13 mouse cellular contexts compared by ENCODE assay signal in genomic region chr16:5431689-5432088, GRCm38 (mm10).
DNase-seq lines count a peak whose midpoint lies in the region; ATAC-seq lines count a peak whose summit lies in the region.
"Had no signal": no experiment of that assay in that cellular context is flagged by ENCODE, and none has a peak within 500 bp of the region (broad histone marks: within the 10 kb centered on the region; RNA-seq: fewer than 3 reads in every experiment).

No protein-coding gene starts in this region.

- 57% methylated on average over 5 of the region's 5 CpGs for WGBS in heart, embryonic 12.5 days
- 82% methylated on average over 5 of the region's 5 CpGs for WGBS in forebrain, embryonic 14.5 days

- 0 out of 2 replicates have a peak overlapping the region, but pooled peaks have one; percentile 8 for H3K9ac ChIP-seq in heart, embryonic 12.5 days
- no peak overlapping the region for H3K9ac ChIP-seq in forebrain, embryonic 14.5 days (ENCODE audit: low read length)
- H3K9ac ChIP-seq: embryonic facial prominence, embryonic 15.5 days; hindbrain, embryonic 15.5 days; limb, embryonic 12.5 days had no signal

- no peak; the same call in 1 of the 2 replicates for ATAC-seq in heart, embryonic 12.5 days (ENCODE audit: insufficient number of reproducible peaks, low FRiP score)
- no peak for ATAC-seq in forebrain, embryonic 14.5 days

- H3K4me1 ChIP-seq in heart, embryonic 12.5 days (replicated peaks), result peaks cover 22% of the 10 kb centered on the region
- no peaks in the 10 kb centered on the region for H3K4me1 ChIP-seq in forebrain, embryonic 14.5 days (ENCODE audit: control insufficient read depth, insufficient read depth, low read length)
- H3K4me1 ChIP-seq: embryonic facial prominence, embryonic 15.5 days; hindbrain, embryonic 15.5 days; limb, embryonic 12.5 days had no signal

- H3K9me3 ChIP-seq in heart, embryonic 12.5 days (replicated peaks), result no peaks in the 10 kb centered on the region
- H3K9me3 ChIP-seq in forebrain, embryonic 14.5 days (replicated peaks; ENCODE audit: control insufficient read depth, low read length), result no peaks in the 10 kb centered on the region
- H3K9me3 ChIP-seq: embryonic facial prominence, embryonic 15.5 days; hindbrain, embryonic 15.5 days; limb, embryonic 12.5 days had no signal

- H3K4me3 ChIP-seq in heart, embryonic 12.5 days, result peak overlapping the region; percentile 25
- H3K4me3 ChIP-seq in forebrain, embryonic 14.5 days (ENCODE audit: low read depth, low read length), result no peak overlapping the region
- H3K4me3 ChIP-seq: embryonic facial prominence, embryonic 15.5 days; hindbrain, embryonic 15.5 days; limb, embryonic 12.5 days had no signal

- H3K4me2 ChIP-seq in heart, embryonic 12.5 days, result peak overlapping the region; percentile 57
- no peak overlapping the region for H3K4me2 ChIP-seq in forebrain, embryonic 14.5 days (ENCODE audit: low read length)
- H3K4me2 ChIP-seq: embryonic facial prominence, embryonic 15.5 days; hindbrain, embryonic 15.5 days; limb, embryonic 12.5 days had no signal

- H3K36me3 ChIP-seq in heart, embryonic 12.5 days, result no peaks in the 10 kb centered on the region
- no peaks in the 10 kb centered on the region for H3K36me3 ChIP-seq in forebrain, embryonic 14.5 days (ENCODE audit: control insufficient read depth, insufficient read depth, low read length)
- H3K36me3 ChIP-seq: embryonic facial prominence, embryonic 15.5 days; hindbrain, embryonic 15.5 days; limb, embryonic 12.5 days had no signal

- H3K27ac ChIP-seq in heart, embryonic 12.5 days (ENCODE audit: poor library complexity, severe bottlenecking), result peak overlapping the region; percentile 87
- H3K27ac ChIP-seq in forebrain, embryonic 14.5 days (ENCODE audit: low read depth, low read length), result peak overlapping the region; percentile 77
- H3K27ac ChIP-seq: embryonic facial prominence, embryonic 15.5 days; hindbrain, embryonic 15.5 days; limb, embryonic 12.5 days had no signal

- no peaks in the 10 kb centered on the region for H3K27me3 ChIP-seq in heart, embryonic 12.5 days (replicated peaks)
- no peaks in the 10 kb centered on the region for H3K27me3 ChIP-seq in forebrain, embryonic 14.5 days (replicated peaks; ENCODE audit: control insufficient read depth, insufficient read depth, low read length)
- H3K27me3 ChIP-seq: embryonic facial prominence, embryonic 15.5 days; hindbrain, embryonic 15.5 days; limb, embryonic 12.5 days had no signal

- no peak for DNase-seq in heart, adult 11 months
- DNase-seq in A20 (ENCODE audit: low read depth, low spot score), result peak; percentile 79
- no peak for DNase-seq in forebrain, embryonic 14.5 days (ENCODE audit: low spot score)
- peak; percentile 1 for DNase-seq in lung, postnatal 14 days
- DNase-seq in embryo, embryonic 10.5 days (ENCODE audit: low spot score), result no peak
- no peak for DNase-seq in thymus, postnatal 14 days
- no peak for DNase-seq in frontal cortex, postnatal 36 days (ENCODE audit: low spot score in 2 of 2)
- DNase-seq: kidney, postnatal 4 days; thymus, postnatal 36 days had no signal

Comparison
In these comparisons a context has a peak if more than half of its experiments do, and no peak if none do; other contexts are left out.
1. DNase-seq: peak in A20 (single experiment) and lung, postnatal 14 days (single experiment); none in heart, adult 11 months (single experiment), forebrain, embryonic 14.5 days (single experiment), embryo, embryonic 10.5 days (single experiment), thymus, postnatal 14 days (single experiment) and frontal cortex, postnatal 36 days (0 of 2).